Mouse (Mus musculus): ENCODE measurements around the gene Vmn2r56. TPM values are rescaled to one million over a fixed set of nuclear protein-coding genes. Genes with fewer than 3 reads are reported as not detected.
"Not testable (repeated sequence)": the region's sequence is repeated elsewhere in the genome, so short reads cannot be mapped to it uniquely, and the experiment has no call there.

Vmn2r56 gene
- not detected for total RNA-seq (2021)
- long read RNA-seq, experiment 1, result 0 reads
- long read RNA-seq, experiment 2, result 0 reads

DNA sequence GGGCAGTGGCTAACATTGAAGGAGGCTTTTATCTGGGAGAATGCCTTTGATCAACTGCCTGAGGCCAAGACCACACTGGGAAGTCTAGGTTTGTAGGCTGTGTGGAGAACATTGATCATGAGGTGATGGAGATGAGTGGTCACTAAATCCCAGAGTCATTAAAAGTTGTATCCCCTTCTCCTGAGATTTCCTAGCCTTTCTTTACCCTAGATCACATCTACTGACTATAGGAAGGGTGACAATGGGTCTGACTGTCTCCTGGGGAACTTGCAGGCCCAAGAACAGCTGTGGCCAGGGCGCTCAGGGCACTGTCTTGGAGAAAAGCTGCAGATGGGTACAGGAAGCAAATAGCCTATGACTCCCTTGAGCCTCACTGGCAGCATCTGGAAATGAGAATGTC, at the start of gene Vmn2r56:
Vmn2r56 (minus strand) TSS at position 101 of the 400 bp plus-strand sequence.
- no peak for DNase-seq (ENCODE audit: low spot score in 2 of 2)

GRCm38 (mm10) chr7:12780151-12780830, 45.5 kb upstream of the Vmn2r56 start:
- peak; percentile 61 to 72 for DNase-seq (ENCODE audit: low spot score in 2 of 2)

- no peak for DNase-seq (ENCODE audit: low spot score in 2 of 2)
These were observed 45.0 kb upstream of the Vmn2r56 start for GRCm38 (mm10) chr7:12779782-12780150.

DNA sequence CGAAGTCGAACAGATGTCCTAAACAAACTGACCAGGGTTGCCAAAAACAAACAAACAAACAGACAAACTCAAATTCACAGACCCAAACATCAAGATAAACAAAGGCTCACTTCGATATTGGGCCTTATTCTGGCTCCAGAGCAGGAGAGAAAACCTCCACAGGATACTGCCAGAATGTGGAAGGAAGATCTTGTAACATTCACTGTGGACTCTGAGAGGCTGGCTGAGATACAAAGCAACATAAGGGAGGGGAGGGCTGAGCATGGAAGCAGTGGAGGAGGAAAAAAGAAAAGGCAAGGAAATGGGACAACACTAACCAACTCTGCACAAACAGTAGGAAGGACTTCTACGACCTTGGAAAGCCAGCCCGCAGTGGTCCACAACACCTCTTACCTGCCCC, 44.3 kb upstream of the Vmn2r56 start:
- no peak for DNase-seq (ENCODE audit: low spot score in 2 of 2)

GRCm38 (mm10) chr7:12774606-12775005, 39.8 kb upstream of the Vmn2r56 start:
- DNase-seq (ENCODE audit: low spot score in 2 of 2), result no peak

- DNase-seq (ENCODE audit: low spot score in 2 of 2), result no peak
These were observed 39.3 kb upstream of the Vmn2r56 start for GRCm38 (mm10) chr7:12774111-12774510.

GRCm38 (mm10) chr7:12749431-12750198, 14.8 kb upstream of the Vmn2r56 start:
- DNase-seq (ENCODE audit: low spot score in 2 of 2), result no peak

- not testable (repeated sequence) for DNase-seq (ENCODE audit: low spot score in 2 of 2)
These were observed 49.9 kb downstream of the Vmn2r56 start, which contains the start of gene Vmn2r55 for GRCm38 (mm10) chr7:12684903-12685302. Gene Vmn2r55 (minus strand): TSS chr7:12685003.

- DNase-seq (ENCODE audit: low spot score in 2 of 2), result not testable (repeated sequence)
These were observed 94.6 kb downstream of the Vmn2r56 start, which contains the start of gene Vmn2r54 for GRCm38 (mm10) chr7:12640219-12640618. Gene Vmn2r54 (minus strand): TSS chr7:12640319.

Other genes with a start within 250 kb of the Vmn2r56 start
- gene 2900092C05Rik, start 222.5 kb downstream of the Vmn2r56 start, total RNA-seq (2021), result not detected
- under 1 TPM; 0.03 TPM for gene Vmn2r53, start 126.2 kb downstream of the Vmn2r56 start, total RNA-seq (2021)
- not detected for gene Vmn2r54, start 94.7 kb downstream of the Vmn2r56 start, total RNA-seq (2021)
- gene Vmn2r55, start 50.0 kb downstream of the Vmn2r56 start, total RNA-seq (2021), result not detected
- 1 to 10 TPM; 2.4 to 3.1 TPM for gene Zscan18, start 68.6 kb upstream of the Vmn2r56 start, total RNA-seq (2021)
- gene Zfp329, start 83.9 kb upstream of the Vmn2r56 start, total RNA-seq (2021), result 10 to 100 TPM in 1 of 2 experiments, 1 to 10 TPM in 1; 9.2 to 10.1 TPM
- gene Zfp110, start 99.8 kb upstream of the Vmn2r56 start, total RNA-seq (2021), result 10 to 100 TPM; 20.0 to 27.6 TPM
- 1 to 10 TPM; 3.0 to 4.0 TPM for gene Zfp128, start 146.2 kb upstream of the Vmn2r56 start, total RNA-seq (2021)
- gene Zscan22, start 162.8 kb upstream of the Vmn2r56 start, total RNA-seq (2021), result 10 to 100 TPM; 13.9 to 14.2 TPM
- gene Rps5, start 187.3 kb upstream of the Vmn2r56 start, total RNA-seq (2021), result 100 to 1,000 TPM; 896 to 922 TPM
- under 1 TPM; 0.30 to 0.45 TPM for gene Rnf225, start 192.4 kb upstream of the Vmn2r56 start, total RNA-seq (2021)
- gene Zfp324, start 230.8 kb upstream of the Vmn2r56 start, total RNA-seq (2021), result 1 to 10 TPM; 8.4 to 9.5 TPM
- 1 to 10 TPM; 5.7 to 6.5 TPM for gene Zfp446, start 242.8 kb upstream of the Vmn2r56 start, total RNA-seq (2021)

Measured in adrenal gland, adult 18-20 months (tissue).